Mouse (Mus musculus) liver, embryonic 12.5 days (tissue): ENCODE results near the gene Zfp451. TPM values are rescaled to one million over a fixed set of nuclear protein-coding genes. Genes with fewer than 3 reads are reported as not detected.
"Not testable (repeated sequence)": the region's sequence is repeated elsewhere in the genome, so short reads cannot be mapped to it uniquely, and the experiment has no call there.

Experiments
- ATAC-seq: fragments of 200-750 bp; cut with Nextera tagmentation; 2 replicates; pipeline ENCODE4 v1.8.0; 2017; ENCODE audit warnings: moderate number of reproducible peaks, mild to moderate bottlenecking, moderate library complexity
- H3K27ac ChIP-seq: fragments of 300-500 bp; sonication (generic); 2 replicates; pipeline ENCODE4 v1.5.1; 2016; ENCODE audit warnings: mild to moderate bottlenecking
- H3K27me3 ChIP-seq: fragments of 300-500 bp; sonication (generic); replicated peaks from 2 replicates; pipeline ENCODE4 v1.6.1; 2016; ENCODE audit warnings: mild to moderate bottlenecking, moderate library complexity
- H3K36me3 ChIP-seq: fragments of 300-500 bp; sonication (generic); 2 replicates; pipeline ENCODE4 v1.6.1; 2016; ENCODE audit warnings: mild to moderate bottlenecking, moderate library complexity
- H3K4me1 ChIP-seq: fragments of 300-500 bp; sonication (generic); 2 replicates; pipeline ENCODE4 v1.6.1; 2016
- H3K4me2 ChIP-seq: fragments of 300-500 bp; sonication (generic); 2 replicates; pipeline ENCODE4 v1.6.1; 2016; ENCODE audit warnings: mild to moderate bottlenecking, moderate library complexity
- H3K4me3 ChIP-seq: fragments of 300-500 bp; sonication (generic); 2 replicates; pipeline ENCODE4 v1.5.1; 2016; ENCODE audit warnings: mild to moderate bottlenecking, moderate library complexity
- H3K9ac ChIP-seq: fragments of 300-500 bp; sonication (generic); 2 replicates; pipeline ENCODE4 v1.6.1; 2016; ENCODE audit warnings: mild to moderate bottlenecking, moderate library complexity
- H3K9me3 ChIP-seq: fragments of 300-500 bp; sonication (generic); replicated peaks from 2 replicates; pipeline ENCODE4 v1.6.1; 2016; ENCODE audit warnings: mild to moderate bottlenecking, moderate library complexity
- WGBS: fragments of 180-500 bp; shearing (Covaris S2); methylation state at CpG from one replicate; pipeline ENCODE4 v1.1.7; 2016; ENCODE audit not compliant: insufficient replicate concordance; 5-methylcytosine and 5-hydroxymethylcytosine counted together
- polyA plus RNA-seq: library from polyadenylated mRNA; unstranded; fragments of >200 nt; fragmentation: Nextera tagmentation; extraction: Ambion mirVana; gene quantifications from 2 replicates; pipeline ENCODE4 v1.2.1, GENCODE M21; 2016

Zfp451 gene
- polyA plus RNA-seq, 1 experiment from 2014 or later = 12.6 TPM

GRCm38 (mm10) chr1:33756258-33757032 is 58.0 kb downstream of the Zfp451 start:
- Histone ChIP-seq H3K4me1 (peaks cover 56% of the 10 kb centered on the region), H3K4me2 (peak overlapping the region; percentile 95), H3K27ac (peak overlapping the region; percentile 90), H3K9me3 (no peaks in the 10 kb centered on the region), H3K9ac (peak overlapping the region; percentile 92), H3K36me3 (peaks cover 46% of the 10 kb centered on the region), H3K27me3 (no peaks in the 10 kb centered on the region), H3K4me3 (peak overlapping the region; percentile 86)
- ATAC-seq = no peak
- WGBS = 14% methylated on average over 18 of the region's 18 CpGs

DNA sequence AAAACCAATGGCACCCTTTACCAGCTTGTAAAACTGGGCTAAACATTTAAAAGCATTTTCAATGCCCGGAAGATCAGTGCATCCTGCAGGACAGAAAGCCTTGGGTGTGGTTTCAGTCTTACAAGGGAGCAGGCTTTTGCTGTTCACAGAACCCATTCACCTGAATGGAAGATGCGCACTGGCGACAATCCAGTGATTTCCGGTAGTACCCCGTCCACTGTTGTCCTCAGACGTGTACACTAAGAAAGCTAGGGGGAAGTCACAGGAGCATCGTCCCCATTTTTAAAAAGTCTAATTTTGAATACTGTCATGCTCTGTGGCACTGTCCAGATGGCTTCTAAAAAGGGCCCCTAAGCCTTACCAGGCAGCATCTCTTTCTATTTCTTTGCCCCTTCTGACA is 58.6 kb downstream of the Zfp451 start:
- peak overlapping the region; percentile 86 for H3K4me3 ChIP-seq
- ATAC-seq = peak; percentile 42; the same call in 1 of the 2 replicates
- peaks cover 56% of the 10 kb centered on the region for H3K4me1 ChIP-seq
- WGBS = 59% methylated on average over 7 of the region's 7 CpGs
- no peaks in the 10 kb centered on the region for H3K9me3 ChIP-seq
- H3K4me2 ChIP-seq = peak overlapping the region; percentile 95
- no peaks in the 10 kb centered on the region for H3K27me3 ChIP-seq
- peak overlapping the region; percentile 90 for H3K27ac ChIP-seq
- H3K9ac ChIP-seq = peak overlapping the region; percentile 92
- H3K36me3 ChIP-seq = peaks cover 47% of the 10 kb centered on the region

DNA sequence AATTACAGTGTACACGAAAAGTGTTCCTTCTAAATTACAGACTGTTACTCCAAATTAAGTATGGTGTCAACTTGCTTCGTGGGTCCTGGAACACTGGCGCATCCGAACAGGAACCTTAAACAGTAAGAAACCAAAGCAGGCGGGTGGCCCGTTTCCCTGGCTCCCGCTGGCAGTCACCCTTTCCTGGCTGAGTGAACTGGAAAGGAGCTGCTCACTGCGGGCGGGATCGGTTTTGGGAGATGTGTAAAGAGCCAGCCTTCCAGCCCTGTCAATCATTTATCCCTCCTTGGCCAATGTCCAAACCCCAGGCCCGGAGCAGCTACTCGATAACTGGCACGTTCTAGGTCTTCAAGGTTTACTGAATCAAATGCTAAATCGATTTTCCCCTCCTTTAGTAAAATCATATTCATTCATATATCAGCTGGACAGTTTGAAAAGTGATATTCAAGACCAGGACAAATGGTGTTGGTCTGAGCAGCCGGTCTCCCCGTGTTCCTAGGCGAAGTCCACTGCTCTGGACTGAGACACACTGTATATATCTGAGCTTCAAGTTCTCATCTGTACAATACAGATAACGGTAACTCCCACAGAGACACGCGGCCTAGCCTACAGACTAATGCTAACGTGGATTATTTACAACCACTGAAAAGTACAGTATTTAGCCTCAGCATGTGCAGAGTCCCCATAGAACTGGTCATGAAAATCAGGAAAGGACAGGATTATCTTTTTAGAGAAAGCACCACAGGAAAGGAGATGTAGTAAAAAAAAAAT is 59.2 kb downstream of the Zfp451 start:
- peak overlapping the region; percentile 95 for H3K4me2 ChIP-seq
- H3K36me3 ChIP-seq = peaks cover 47% of the 10 kb centered on the region
- H3K9me3 ChIP-seq = no peaks in the 10 kb centered on the region
- no peaks in the 10 kb centered on the region for H3K27me3 ChIP-seq
- peak overlapping the region; percentile 86 for H3K4me3 ChIP-seq
- WGBS = 56% methylated on average over 21 of the region's 21 CpGs
- peak; percentile 90 for ATAC-seq
- H3K27ac ChIP-seq = peak overlapping the region; percentile 90
- H3K9ac ChIP-seq = peak overlapping the region; percentile 92
- H3K4me1 ChIP-seq = peaks cover 56% of the 10 kb centered on the region

DNA sequence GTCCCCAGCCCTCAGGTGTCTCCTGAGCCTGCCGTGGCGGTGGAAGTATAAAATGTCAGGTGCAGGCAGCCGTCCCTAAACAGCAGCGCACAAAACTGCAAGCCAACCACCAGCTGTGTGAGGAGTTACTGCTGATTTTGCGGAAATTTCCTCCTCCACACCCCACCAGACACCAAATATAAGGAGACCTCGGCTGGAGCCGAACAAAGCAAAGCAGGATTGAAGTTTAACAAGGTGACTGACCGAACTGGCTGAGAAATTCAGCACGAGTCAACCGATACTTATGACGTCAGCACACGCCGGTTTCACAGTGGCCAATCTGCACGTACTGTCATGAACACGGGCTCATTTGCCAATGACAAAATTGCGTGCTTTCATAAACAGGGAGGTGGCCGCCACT is 60.3 kb downstream of the Zfp451 start:
- Histone ChIP-seq H3K36me3 (peaks cover 51% of the 10 kb centered on the region), H3K4me2 (peak overlapping the region; percentile 95; the same call in 1 of the 2 replicates), H3K4me3 (no peak overlapping the region), H3K27ac (peak overlapping the region; percentile 90), H3K4me1 (peaks cover 50% of the 10 kb centered on the region), H3K27me3 (no peaks in the 10 kb centered on the region), H3K9me3 (no peaks in the 10 kb centered on the region), H3K9ac (peak overlapping the region; percentile 92; the same call in 1 of the 2 replicates)
- no peak for ATAC-seq
- 92% methylated on average over 17 of the region's 17 CpGs for WGBS

DNA sequence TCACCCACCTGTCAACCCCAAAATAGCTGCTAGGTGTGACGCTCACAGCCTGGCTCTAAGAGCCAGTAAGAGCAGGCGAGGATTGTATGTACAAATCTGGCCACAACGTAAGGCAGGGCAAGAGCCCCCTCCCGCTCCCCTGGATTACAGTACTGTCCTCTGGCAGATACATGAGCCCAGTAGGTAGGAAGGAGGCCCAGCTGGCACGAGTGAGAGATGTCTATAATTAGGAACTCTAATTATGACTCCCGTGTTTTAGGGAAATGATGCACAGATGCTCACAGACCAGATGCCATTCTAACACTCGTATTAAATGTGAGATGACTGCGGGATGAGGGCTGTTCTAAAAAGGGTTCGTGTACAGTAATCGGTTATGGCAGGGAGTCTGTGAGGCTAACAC is 63.1 kb downstream of the Zfp451 start:
- H3K27ac ChIP-seq = no peak overlapping the region
- H3K4me3 ChIP-seq = no peak overlapping the region
- ATAC-seq = no peak
- peaks cover 79% of the 10 kb centered on the region for H3K36me3 ChIP-seq
- no peaks in the 10 kb centered on the region for H3K9me3 ChIP-seq
- H3K4me1 ChIP-seq = peaks cover 29% of the 10 kb centered on the region
- no peaks in the 10 kb centered on the region for H3K27me3 ChIP-seq
- no peak overlapping the region for H3K4me2 ChIP-seq
- H3K9ac ChIP-seq = no peak overlapping the region
- WGBS = 91% methylated on average over 10 of the region's 10 CpGs

DNA sequence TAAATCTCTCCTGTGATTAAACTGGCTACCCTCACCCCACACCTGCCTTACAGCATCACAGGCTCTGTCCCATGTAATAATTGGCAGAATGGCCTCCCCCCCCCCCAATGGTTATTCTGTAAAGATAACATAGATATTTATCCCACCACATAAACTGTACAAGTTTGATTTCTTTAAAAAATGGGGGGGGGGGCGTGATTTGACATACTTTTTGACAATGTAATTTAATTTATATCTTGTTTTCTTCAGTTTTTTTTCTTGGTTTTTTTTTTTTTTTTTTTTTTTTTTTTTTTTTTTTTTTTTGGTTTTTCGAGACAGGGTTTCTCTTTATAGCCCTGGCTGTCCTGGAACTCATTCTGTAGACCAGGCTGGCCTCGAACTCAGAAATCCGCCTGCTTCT is 64.7 kb downstream of the Zfp451 start:
- H3K27ac ChIP-seq, H3K27me3 ChIP-seq, ATAC-seq, H3K4me3 ChIP-seq, H3K9ac ChIP-seq, H3K9me3 ChIP-seq, H3K4me2 ChIP-seq: not testable (repeated sequence)
- 93% methylated on average over 3 of the region's 4 CpGs for whole genome bisulfite sequencing
- H3K36me3 ChIP-seq = peaks cover 91% of the 10 kb centered on the region
- H3K4me1 ChIP-seq = peaks cover 14% of the 10 kb centered on the region

GRCm38 (mm10) chr1:33749109-33749508 is 65.3 kb downstream of the Zfp451 start:
- no peaks in the 10 kb centered on the region for H3K27me3 ChIP-seq
- no peak overlapping the region for H3K9ac ChIP-seq
- H3K27ac ChIP-seq = no peak overlapping the region
- no peak for ATAC-seq
- H3K9me3 ChIP-seq = no peaks in the 10 kb centered on the region
- H3K4me3 ChIP-seq = no peak overlapping the region
- peaks cover 8% of the 10 kb centered on the region for H3K4me1 ChIP-seq
- 88% methylated on average over 11 of the region's 11 CpGs for WGBS
- H3K36me3 ChIP-seq = peaks cover 90% of the 10 kb centered on the region
- H3K4me2 ChIP-seq = no peak overlapping the region

- H3K36me3 ChIP-seq = peaks cover 72% of the 10 kb centered on the region
Observed at GRCm38 (mm10) chr1:33745901-33746300, 68.5 kb downstream of the Zfp451 start.

DNA sequence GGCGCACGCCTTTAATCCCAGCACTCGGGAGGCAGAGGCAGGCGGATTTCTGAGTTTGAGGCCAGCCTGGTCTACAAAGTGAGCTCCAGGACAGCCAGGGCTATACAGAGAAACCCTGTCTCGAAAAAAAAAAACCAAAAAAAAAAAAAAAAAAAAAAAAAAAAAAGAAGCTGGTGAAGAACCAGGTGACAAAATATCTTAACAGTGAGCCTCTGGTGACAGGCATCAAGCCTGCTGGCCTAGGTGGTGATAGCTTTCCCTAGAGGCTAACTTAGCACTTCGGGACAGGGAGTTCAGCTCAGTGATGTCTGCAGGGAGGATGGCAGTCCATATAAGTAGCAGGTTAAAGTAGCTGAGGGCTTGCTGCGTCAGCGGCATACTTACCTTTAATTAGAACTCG is 69.6 kb downstream of the Zfp451 start:
- H3K4me2 ChIP-seq, H3K4me1 ChIP-seq, ATAC-seq, H3K27ac ChIP-seq, H3K4me3 ChIP-seq, H3K9ac ChIP-seq, H3K27me3 ChIP-seq, H3K9me3 ChIP-seq: not testable (repeated sequence)
- H3K36me3 ChIP-seq = peaks cover 70% of the 10 kb centered on the region
- 92% methylated on average over 8 of the region's 9 CpGs for WGBS

More at GRCm38 (mm10) chr1:33745901-33746300, 68.5 kb downstream of the Zfp451 start:
- ATAC-seq = 0 out of 2 replicates have a peak, but pooled peaks have one; percentile 17
- no peak overlapping the region for H3K4me3 ChIP-seq
- no peak overlapping the region for H3K9ac ChIP-seq
- H3K4me2 ChIP-seq = no peak overlapping the region
- no peak overlapping the region for H3K27ac ChIP-seq
- 90% methylated on average over 4 of the region's 4 CpGs for WGBS
- no peaks in the 10 kb centered on the region for H3K4me1 ChIP-seq
- H3K9me3 ChIP-seq = no peaks in the 10 kb centered on the region
- H3K27me3 ChIP-seq = no peaks in the 10 kb centered on the region

GRCm38 (mm10) chr1:33742903-33743302 is 71.5 kb downstream of the Zfp451 start:
- Histone ChIP-seq H3K4me1 (no peaks in the 10 kb centered on the region), H3K9ac (no peak overlapping the region), H3K4me2 (no peak overlapping the region), H3K27me3 (no peaks in the 10 kb centered on the region), H3K36me3 (peaks cover 68% of the 10 kb centered on the region), H3K27ac (no peak overlapping the region), H3K9me3 (no peaks in the 10 kb centered on the region), H3K4me3 (no peak overlapping the region)
- ATAC-seq = no peak
- WGBS = 17% methylated on average over 8 of the region's 8 CpGs

DNA sequence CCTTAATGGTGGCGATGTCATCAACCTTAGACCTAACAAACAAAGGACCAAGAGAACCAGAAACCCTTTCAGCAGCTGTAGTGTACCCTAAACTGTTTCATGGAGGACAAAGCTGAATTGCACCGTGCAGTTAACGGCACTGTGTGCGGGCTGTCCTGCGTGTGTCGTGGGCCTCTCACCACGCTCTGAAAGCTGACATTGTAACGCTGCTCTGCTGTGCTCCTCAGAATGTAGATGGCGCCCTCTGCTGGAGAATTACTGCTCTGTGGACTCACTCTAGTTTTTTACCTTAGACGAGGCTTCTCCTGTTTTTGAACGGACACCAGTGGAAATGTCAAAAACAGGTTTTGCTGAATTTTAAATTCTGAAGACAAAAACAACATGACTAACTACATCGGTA is 75.1 kb downstream of the Zfp451 start:
- H3K4me1 ChIP-seq = no peaks in the 10 kb centered on the region
- H3K4me3 ChIP-seq = no peak overlapping the region
- H3K27me3 ChIP-seq = no peaks in the 10 kb centered on the region
- ATAC-seq = peak; percentile 62; the same call in 1 of the 2 replicates
- H3K9me3 ChIP-seq = no peaks in the 10 kb centered on the region
- H3K36me3 ChIP-seq = peaks cover 66% of the 10 kb centered on the region
- H3K4me2 ChIP-seq = no peak overlapping the region
- H3K9ac ChIP-seq = no peak overlapping the region
- no peak overlapping the region for H3K27ac ChIP-seq
- WGBS = 40% methylated on average over 12 of the region's 12 CpGs

GRCm38 (mm10) chr1:33738681-33739278 is 75.6 kb downstream of the Zfp451 start:
- Histone ChIP-seq H3K36me3 (peaks cover 67% of the 10 kb centered on the region), H3K4me3 (no peak overlapping the region), H3K9me3 (no peaks in the 10 kb centered on the region), H3K27ac (no peak overlapping the region), H3K4me2 (no peak overlapping the region), H3K9ac (no peak overlapping the region), H3K27me3 (no peaks in the 10 kb centered on the region), H3K4me1 (no peaks in the 10 kb centered on the region)
- 81% methylated on average over 11 of the region's 11 CpGs for WGBS
- no peak for ATAC-seq
